Mouse (Mus musculus): Measurements from ENCODE around the gene Gm28729.

GRCm38 (mm10) chr9:96533476-96533875, 8.4 kb upstream of the Gm28729 start:
- no peak for TF ChIP-seq CTCF (IDR thresholded peaks at IDR 0.05; ENCODE audit: low read depth)
- no peak for TF ChIP-seq EP300 (IDR thresholded peaks at IDR 0.05; ENCODE audit: low read depth)
